Mouse (Mus musculus) liver, adult 2 months (tissue): ENCODE measurements around the gene Mustn1.

Source experiments
- CTCF ChIP-seq: fragments of 200-500 bp; IDR thresholded peaks from 2 replicates; pipeline ENCODE4 v1.5.1; 2011; ENCODE audit warnings: low read depth, low read length, control low read depth
- POLR2A ChIP-seq: fragments of 200-500 bp; IDR thresholded peaks from 2 replicates; pipeline ENCODE4 v1.6.1; 2011; ENCODE audit warnings: low read length, control low read depth; ENCODE audit not compliant: insufficient read depth; ENCODE audit errors: extremely low read depth

GRCm38 (mm10) chr14:30850504-30850903 lies 28.5 kb upstream of the Mustn1 start:
- TF ChIP-seq CTCF: no peak
- no peak for TF ChIP-seq POLR2A
